Mouse (Mus musculus): Measurements from ENCODE around the gene Caln1. TPM values are rescaled to one million over a fixed set of nuclear protein-coding genes. Genes with fewer than 3 reads are reported as not detected.
"Not testable (repeated sequence)": the region's sequence is repeated elsewhere in the genome, so short reads cannot be mapped to it uniquely, and the experiment has no call there.

Caln1 gene
- polyA plus RNA-seq, 1 experiment from 2014 or later = not detected

DNA sequence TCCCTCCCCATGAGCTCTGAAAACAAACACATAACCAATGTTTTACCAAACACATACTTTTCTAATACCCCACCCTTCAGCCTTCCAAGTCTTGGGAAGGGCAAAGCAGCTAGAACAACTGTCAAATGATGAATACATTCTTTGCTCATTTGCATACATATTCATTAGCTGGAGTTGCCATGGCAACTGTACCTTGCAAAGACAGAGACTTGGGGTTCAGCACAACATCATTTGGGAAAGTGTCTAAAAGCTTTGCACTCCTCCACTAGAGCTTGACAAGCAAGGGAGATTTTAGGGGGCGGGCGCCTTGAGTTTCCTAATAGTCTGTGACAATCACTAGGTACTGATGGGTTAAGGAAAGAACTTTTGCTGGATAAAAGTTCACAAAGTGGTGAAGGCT is 258.5 kb downstream of the Caln1 start:
- Histone ChIP-seq H3K4me2 (no peak overlapping the region), H3K9me3 (replicated peaks) (no peaks in the 10 kb centered on the region), H3K27me3 (no peaks in the 10 kb centered on the region), H3K9ac (no peak overlapping the region), H3K27ac (replicated peaks) (no peak overlapping the region), H3K4me3 (replicated peaks) (no peak overlapping the region), H3K36me3 (replicated peaks) (no peaks in the 10 kb centered on the region), H3K4me1 (replicated peaks) (no peaks in the 10 kb centered on the region)
- WGBS (ENCODE audit: insufficient replicate concordance) = 78% methylated on average over 2 of the region's 2 CpGs
- ATAC-seq (ENCODE audit: insufficient read depth) = no peak

DNA sequence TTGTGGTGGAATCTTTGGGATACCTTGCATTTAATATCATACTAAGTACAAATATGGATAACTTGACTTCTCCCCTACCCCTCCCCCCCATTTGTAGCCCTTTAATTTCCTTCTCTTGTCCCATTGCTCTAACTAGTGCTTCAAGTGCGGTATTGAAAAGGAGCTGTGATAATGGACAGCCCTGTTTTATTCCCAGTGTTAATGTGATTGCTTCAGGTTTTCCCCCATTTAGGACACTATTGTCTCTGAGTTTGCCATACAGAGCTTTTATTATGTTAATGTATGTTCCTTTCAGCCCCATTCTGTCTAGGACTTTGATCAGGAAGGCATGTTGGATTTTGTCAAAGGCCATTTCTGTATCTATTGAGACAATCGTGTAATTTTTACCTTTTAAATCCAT is 266.1 kb downstream of the Caln1 start:
- ATAC-seq (ENCODE audit: insufficient read depth) = no peak
- no peaks in the 10 kb centered on the region for H3K4me1 ChIP-seq (replicated peaks)
- no peak overlapping the region for H3K4me2 ChIP-seq
- no peaks in the 10 kb centered on the region for H3K36me3 ChIP-seq (replicated peaks)
- no peaks in the 10 kb centered on the region for H3K27me3 ChIP-seq
- no peak overlapping the region for H3K9ac ChIP-seq
- 68% methylated on average over 2 of the region's 2 CpGs for WGBS (ENCODE audit: insufficient replicate concordance)
- H3K9me3 ChIP-seq (replicated peaks) = no peaks in the 10 kb centered on the region
- H3K4me3 ChIP-seq (replicated peaks) = no peak overlapping the region
- H3K27ac ChIP-seq (replicated peaks) = no peak overlapping the region

DNA sequence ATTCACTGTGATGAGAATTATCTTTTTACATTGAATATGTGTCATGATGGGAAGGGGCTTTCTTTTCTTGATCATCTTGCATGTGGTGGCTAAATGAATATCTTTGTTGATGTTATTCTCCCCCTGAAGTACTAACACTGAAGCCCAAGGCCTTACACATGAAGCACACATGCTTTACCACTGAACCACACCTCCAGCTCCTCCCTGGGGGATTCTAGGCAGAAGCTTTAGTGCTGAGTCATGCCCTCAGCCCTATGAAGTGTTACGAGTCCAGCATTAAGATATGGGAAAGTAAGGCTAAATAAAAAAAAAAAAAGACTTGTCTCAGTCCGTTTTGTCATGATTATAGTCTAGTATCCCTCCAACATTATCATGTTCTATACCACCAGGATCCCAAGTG is 272.6 kb downstream of the Caln1 start:
- 0 out of 2 replicates have a peak overlapping the region, but pooled peaks have one; percentile 1 for H3K27ac ChIP-seq (replicated peaks)
- H3K4me2 ChIP-seq = no peak overlapping the region
- H3K27me3 ChIP-seq = no peaks in the 10 kb centered on the region
- H3K4me1 ChIP-seq (replicated peaks) = peaks cover 12% of the 10 kb centered on the region; the same call in 1 of the 2 replicates
- no peak overlapping the region for H3K9ac ChIP-seq
- peak; percentile 66 for ATAC-seq (ENCODE audit: insufficient read depth)
- 29% methylated on average over 2 of the region's 2 CpGs for WGBS (ENCODE audit: insufficient replicate concordance)
- H3K9me3 ChIP-seq (replicated peaks) = no peaks in the 10 kb centered on the region
- H3K4me3 ChIP-seq (replicated peaks) = no peak overlapping the region
- H3K36me3 ChIP-seq (replicated peaks) = no peaks in the 10 kb centered on the region

DNA sequence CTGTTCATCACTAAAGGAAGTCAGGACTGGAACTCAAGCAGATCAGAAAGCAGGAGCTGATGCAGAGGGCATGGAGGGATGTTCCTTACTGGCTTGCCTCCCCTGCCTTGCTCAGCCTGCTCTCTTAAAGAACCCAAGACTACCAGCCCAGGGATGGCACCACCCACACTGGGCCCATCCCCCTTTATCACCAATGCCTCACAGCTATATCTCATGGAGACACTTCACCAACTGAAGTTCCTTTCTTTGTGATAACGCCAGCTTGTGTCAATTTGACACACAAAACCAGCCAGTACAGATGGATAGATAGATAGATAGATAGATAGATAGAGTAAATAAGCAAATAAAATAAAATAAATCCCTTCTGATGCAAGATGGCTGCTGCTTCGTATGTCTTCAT is 276.9 kb downstream of the Caln1 start:
- not testable (repeated sequence) for H3K9ac ChIP-seq; H3K9me3 ChIP-seq (replicated peaks); H3K4me3 ChIP-seq (replicated peaks); H3K27me3 ChIP-seq; H3K4me2 ChIP-seq; H3K36me3 ChIP-seq (replicated peaks); H3K27ac ChIP-seq (replicated peaks)
- WGBS (ENCODE audit: insufficient replicate concordance) = 50% methylated on average over 2 of the region's 2 CpGs
- peak; percentile 88 for ATAC-seq (ENCODE audit: insufficient read depth)
- H3K4me1 ChIP-seq (replicated peaks) = peaks cover 12% of the 10 kb centered on the region; the same call in 1 of the 2 replicates

- no peak overlapping the region for H3K27ac ChIP-seq (replicated peaks)
- WGBS (ENCODE audit: insufficient replicate concordance) = 47% methylated on average over 3 of the region's 3 CpGs
- H3K36me3 ChIP-seq (replicated peaks) = no peaks in the 10 kb centered on the region
- H3K9ac ChIP-seq = no peak overlapping the region
- H3K4me1 ChIP-seq (replicated peaks) = no peaks in the 10 kb centered on the region
- no peak overlapping the region for H3K4me3 ChIP-seq (replicated peaks)
- H3K27me3 ChIP-seq = no peaks in the 10 kb centered on the region
- H3K4me2 ChIP-seq = no peak overlapping the region
- H3K9me3 ChIP-seq (replicated peaks) = no peaks in the 10 kb centered on the region
- ATAC-seq (ENCODE audit: insufficient read depth) = no peak
Measured at GRCm38 (mm10) chr5:130658141-130658540, 288.9 kb downstream of the Caln1 start.

- Histone ChIP-seq H3K27me3 (no peaks in the 10 kb centered on the region), H3K27ac (replicated peaks) (no peak overlapping the region), H3K9me3 (replicated peaks) (no peaks in the 10 kb centered on the region), H3K4me3 (replicated peaks) (no peak overlapping the region), H3K4me1 (replicated peaks) (no peaks in the 10 kb centered on the region), H3K9ac (no peak overlapping the region), H3K4me2 (no peak overlapping the region), H3K36me3 (replicated peaks) (no peaks in the 10 kb centered on the region)
- no peak for ATAC-seq (ENCODE audit: insufficient read depth)
- WGBS (ENCODE audit: insufficient replicate concordance) = 56% methylated on average over 1 of the region's 1 CpGs
Measured at GRCm38 (mm10) chr5:130666091-130666490, 296.8 kb downstream of the Caln1 start.

DNA sequence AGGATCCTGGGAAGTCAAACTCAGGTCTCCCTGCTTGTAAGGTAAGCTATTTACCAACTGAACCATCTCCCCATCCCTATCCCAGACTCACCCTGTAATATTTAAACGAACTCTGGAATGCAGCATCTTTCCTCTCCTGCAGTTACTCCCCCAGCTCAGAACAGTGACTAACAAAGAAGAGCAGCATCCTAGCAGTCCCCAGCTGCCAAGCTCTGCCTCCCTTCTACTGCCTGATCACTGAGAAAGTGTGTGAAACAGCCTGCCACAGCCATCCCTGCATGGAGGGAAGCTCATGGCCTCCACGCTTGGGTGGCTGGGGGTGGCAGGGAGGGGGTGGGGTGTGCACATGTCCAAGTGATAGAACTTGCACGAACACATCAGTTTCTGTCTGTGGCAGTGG is 303.3 kb downstream of the Caln1 start:
- Histone ChIP-seq H3K9me3 (replicated peaks) (no peaks in the 10 kb centered on the region), H3K27ac (replicated peaks) (no peak overlapping the region), H3K4me3 (replicated peaks) (no peak overlapping the region), H3K4me2 (no peak overlapping the region), H3K27me3 (no peaks in the 10 kb centered on the region), H3K36me3 (replicated peaks) (no peaks in the 10 kb centered on the region), H3K9ac (no peak overlapping the region), H3K4me1 (replicated peaks) (no peaks in the 10 kb centered on the region)
- ATAC-seq (ENCODE audit: insufficient read depth) = no peak
- 27% methylated on average over 3 of the region's 3 CpGs for WGBS (ENCODE audit: insufficient replicate concordance)

GRCm38 (mm10) chr5:130673092-130673491 is 303.8 kb downstream of the Caln1 start:
- H3K27ac ChIP-seq (replicated peaks) = no peak overlapping the region
- H3K4me3 ChIP-seq (replicated peaks) = no peak overlapping the region
- no peaks in the 10 kb centered on the region for H3K27me3 ChIP-seq
- no peaks in the 10 kb centered on the region for H3K9me3 ChIP-seq (replicated peaks)
- no peak overlapping the region for H3K9ac ChIP-seq
- H3K36me3 ChIP-seq (replicated peaks) = no peaks in the 10 kb centered on the region
- 52% methylated on average over 3 of the region's 3 CpGs for WGBS (ENCODE audit: insufficient replicate concordance)
- H3K4me2 ChIP-seq = no peak overlapping the region
- ATAC-seq (ENCODE audit: insufficient read depth) = no peak
- no peaks in the 10 kb centered on the region for H3K4me1 ChIP-seq (replicated peaks)

DNA sequence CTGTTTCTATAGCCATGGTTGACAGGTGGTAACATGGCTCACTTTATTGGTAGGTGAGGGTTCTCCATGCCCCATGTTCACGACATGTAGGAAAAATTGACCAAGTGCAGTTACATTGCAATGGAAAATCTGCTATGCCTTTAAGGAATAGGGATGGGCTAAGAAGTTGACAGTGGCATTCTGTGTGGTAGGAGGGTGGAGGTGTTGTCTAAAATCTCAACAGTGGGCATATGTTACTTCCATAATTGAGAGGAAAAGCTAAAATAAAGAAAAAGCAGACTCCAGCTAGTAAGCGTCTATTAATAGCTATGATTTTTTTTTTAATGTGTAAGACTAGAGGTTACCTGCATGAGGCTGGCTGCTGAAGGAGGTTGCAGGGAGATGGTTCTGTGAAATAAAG is 308.6 kb downstream of the Caln1 start:
- WGBS (ENCODE audit: insufficient replicate concordance) = 59% methylated on average over 2 of the region's 2 CpGs
- no peaks in the 10 kb centered on the region for H3K4me1 ChIP-seq (replicated peaks)

GRCm38 (mm10) chr5:130685911-130686658 is 316.8 kb downstream of the Caln1 start:
- Histone ChIP-seq H3K4me1 (replicated peaks) (peaks cover 17% of the 10 kb centered on the region), H3K36me3 (replicated peaks) (no peaks in the 10 kb centered on the region), H3K4me3 (replicated peaks) (no peak overlapping the region), H3K9me3 (replicated peaks) (no peaks in the 10 kb centered on the region), H3K27me3 (no peaks in the 10 kb centered on the region), H3K27ac (replicated peaks) (no peak overlapping the region), H3K9ac (no peak overlapping the region), H3K4me2 (no peak overlapping the region)
- WGBS (ENCODE audit: insufficient replicate concordance) = 52% methylated on average over 5 of the region's 5 CpGs
- ATAC-seq (ENCODE audit: insufficient read depth) = no peak

More for the DNA sequence above, 308.6 kb downstream of the Caln1 start:
- no peaks in the 10 kb centered on the region for H3K9me3 ChIP-seq (replicated peaks)
- no peaks in the 10 kb centered on the region for H3K27me3 ChIP-seq
- no peak overlapping the region for H3K27ac ChIP-seq (replicated peaks)
- no peak overlapping the region for H3K4me3 ChIP-seq (replicated peaks)
- ATAC-seq (ENCODE audit: insufficient read depth) = no peak
- H3K4me2 ChIP-seq = no peak overlapping the region
- no peak overlapping the region for H3K9ac ChIP-seq
- H3K36me3 ChIP-seq (replicated peaks) = no peaks in the 10 kb centered on the region

DNA sequence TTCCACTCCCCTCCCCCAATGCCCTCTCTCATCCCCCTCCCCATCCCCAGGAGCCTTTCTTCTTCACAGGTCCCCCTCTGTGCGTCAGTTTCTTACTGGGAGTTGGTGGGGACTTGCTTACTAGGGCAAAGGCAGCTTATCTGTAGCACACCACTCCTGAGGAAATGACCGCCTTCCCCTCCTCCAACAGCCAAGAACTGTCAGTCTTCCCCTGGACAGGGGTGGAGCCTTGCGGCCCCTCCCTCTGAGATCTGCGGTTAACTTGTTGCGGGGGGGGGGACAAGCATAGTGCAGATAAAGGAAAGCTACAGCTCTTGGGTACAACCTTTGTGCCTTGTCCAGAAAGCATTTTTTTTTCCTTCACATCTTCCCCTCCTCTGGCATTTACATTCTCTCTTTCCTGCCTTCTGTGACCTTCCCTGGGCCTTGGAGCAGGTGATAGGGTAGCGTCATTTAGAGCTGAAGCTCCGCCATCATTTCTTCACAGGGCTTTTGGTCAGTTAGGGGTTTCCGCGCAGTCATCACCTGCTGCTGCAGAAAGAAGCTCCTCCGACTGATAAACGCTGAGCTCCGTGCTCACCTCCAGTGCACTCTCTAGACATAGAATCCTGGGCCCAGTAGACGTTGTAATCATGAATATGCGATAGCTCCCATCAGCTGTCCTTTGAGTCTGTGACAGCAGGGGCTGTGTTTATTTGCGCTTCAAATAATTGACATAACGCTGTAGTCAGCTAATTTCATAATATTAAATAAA is 319.3 kb downstream of the Caln1 start:
- Histone ChIP-seq H3K4me2 (peak overlapping the region; percentile 59), H3K27ac (replicated peaks) (peak overlapping the region; percentile 70), H3K27me3 (no peaks in the 10 kb centered on the region), H3K36me3 (replicated peaks) (no peaks in the 10 kb centered on the region), H3K4me1 (replicated peaks) (peaks cover 17% of the 10 kb centered on the region), H3K9me3 (replicated peaks) (no peaks in the 10 kb centered on the region), H3K9ac (no peak overlapping the region), H3K4me3 (replicated peaks) (peak overlapping the region; percentile 22)
- WGBS (ENCODE audit: insufficient replicate concordance) = 11% methylated on average over 16 of the region's 16 CpGs
- ATAC-seq (ENCODE audit: insufficient read depth) = peak; percentile 94
